Mouse (Mus musculus): ENCODE measurements at regions not wholly inside any gene's neighbourhood (a gene's known extent, or its start where the extent isn't known, plus 50 kb on each side); places are given as distances from the start of the nearest gene placed in this dataset.

- DNase-seq = no peak
Observed at GRCm38 (mm10) chr14:40063371-40063770, 590.5 kb upstream of the Nrg3 start.

DNA sequence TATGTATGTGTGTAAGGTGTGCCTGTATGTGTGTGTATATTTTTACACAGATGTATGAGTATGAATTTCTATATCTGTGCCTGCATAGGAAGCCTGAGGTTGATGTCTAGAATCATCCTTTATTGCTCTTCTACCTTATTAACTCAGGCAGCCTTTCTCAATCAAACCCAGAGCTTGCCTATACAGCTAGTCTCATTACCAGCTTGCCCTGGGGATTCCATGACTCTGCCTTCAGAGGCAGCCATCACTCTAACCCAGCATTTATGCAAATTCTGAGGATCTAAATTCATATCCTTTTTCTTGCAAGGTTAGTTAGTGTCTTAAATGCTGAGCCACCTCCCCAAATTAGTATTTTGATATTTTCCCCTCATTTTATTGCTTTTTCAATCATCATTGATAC, 569.0 kb upstream of the Nrg3 start:
- DNase-seq = no peak

DNA sequence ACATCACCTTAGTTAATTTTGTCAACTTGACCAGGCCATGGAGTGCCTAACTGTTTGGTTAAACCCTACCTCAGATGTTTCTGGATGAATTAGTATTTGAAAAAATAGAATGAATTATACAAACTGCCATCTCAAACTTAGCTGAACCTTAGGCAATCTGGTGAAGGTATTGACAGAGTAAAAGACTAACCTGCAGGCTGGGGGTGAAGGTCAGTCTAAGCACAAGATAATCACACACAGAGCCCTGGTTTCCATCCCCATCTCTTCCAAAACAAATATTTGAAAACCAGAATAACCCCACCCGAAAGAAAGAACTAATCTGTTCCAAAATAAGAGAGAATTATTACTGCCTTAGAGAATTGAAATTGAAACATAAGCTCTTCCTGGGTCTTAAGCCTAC, 563.3 kb upstream of the Nrg3 start:
- no peak for DNase-seq

GRCm38 (mm10) chr14:40015261-40015660, 542.4 kb upstream of the Nrg3 start:
- DNase-seq = peak in 1 of 2 experiments; percentile 12

GRCm38 (mm10) chr14:40014646-40015045, 541.8 kb upstream of the Nrg3 start:
- no peak for DNase-seq

DNA sequence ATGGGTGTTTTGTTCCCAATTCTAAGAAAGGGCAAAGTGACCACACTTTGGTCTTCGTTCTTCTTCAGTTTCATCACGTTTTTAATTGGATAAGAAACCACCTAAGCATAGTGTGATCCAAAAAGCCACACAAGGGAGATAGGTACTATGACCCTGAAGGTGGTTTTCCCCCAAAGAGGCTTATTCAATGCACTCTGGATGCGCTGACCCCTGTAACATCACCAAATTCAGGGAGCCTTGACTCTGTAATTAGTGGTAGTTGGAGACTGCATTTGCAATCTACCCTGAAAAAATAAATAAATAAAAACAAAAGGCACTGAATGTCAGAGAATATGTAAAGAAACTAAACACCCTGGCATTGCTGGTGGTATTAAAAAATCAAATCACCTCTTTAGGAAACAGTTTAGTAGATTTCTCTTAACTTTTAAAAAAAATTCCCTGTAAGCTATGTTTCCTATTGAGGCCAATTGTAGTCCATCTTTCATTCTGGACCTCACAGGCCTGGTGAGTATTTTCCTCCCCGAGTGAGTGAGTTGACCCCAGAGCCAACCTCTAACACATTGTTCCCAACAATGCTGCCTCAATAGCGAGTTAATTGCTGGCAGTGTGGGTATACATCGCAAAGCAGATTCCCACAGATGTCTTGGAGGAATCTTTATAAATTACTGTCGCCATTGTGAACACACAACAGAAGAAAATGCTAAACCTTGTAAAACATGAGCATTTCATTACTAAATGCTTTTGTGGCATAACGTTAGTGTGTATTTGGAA, 537.1 kb upstream of the Nrg3 start:
- no peak for DNase-seq
